Mouse (Mus musculus): ENCODE results near the gene Rsf1. TPM values are rescaled to one million over a fixed set of nuclear protein-coding genes. Genes with fewer than 3 reads are reported as not detected.

Gene Rsf1
- total RNA-seq, 2 experiments from 2014 or later = 23.0 to 28.6 TPM

DNA sequence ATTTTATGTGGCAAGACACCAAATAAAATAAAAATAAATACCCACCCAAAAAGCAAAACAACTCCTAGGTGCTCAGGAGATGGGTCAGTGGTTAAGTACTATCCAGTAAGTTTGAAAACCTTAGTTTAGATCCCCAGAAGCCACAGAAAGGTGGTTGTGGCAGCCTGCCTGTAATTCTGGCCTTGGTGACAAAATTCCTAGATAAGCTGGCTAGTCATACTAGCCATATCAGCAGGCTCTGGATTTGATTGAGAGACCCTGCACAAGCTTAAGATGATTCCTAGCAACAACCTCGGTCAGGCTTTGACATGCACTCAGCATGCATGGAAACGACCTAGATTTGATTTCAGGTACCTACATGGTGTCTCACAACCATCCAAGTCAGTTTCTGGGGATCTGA is 49.7 kb downstream of the Rsf1 start:
- ATAC-seq (ENCODE audit: poor library complexity, severe bottlenecking) = no peak

DNA sequence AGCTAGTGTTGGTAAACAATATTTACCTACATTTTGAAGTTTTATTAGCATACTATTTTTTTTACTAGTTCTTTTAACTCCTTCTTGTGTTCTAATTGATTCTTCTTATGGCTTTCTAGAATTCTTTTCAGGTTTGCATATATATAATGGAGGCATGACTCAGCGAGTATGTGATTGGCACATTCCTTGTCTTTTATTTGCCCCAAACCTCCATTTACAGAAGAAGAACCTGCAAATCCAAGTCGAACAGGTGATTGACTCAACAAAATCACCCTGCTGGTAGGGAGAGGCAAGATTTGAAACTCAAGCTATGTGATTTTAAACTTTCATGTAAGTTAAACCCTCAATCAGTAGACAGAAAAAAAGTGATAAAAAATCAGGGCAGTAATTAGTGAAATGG is 51.6 kb downstream of the Rsf1 start:
- no peak for ATAC-seq (ENCODE audit: poor library complexity, severe bottlenecking)

DNA sequence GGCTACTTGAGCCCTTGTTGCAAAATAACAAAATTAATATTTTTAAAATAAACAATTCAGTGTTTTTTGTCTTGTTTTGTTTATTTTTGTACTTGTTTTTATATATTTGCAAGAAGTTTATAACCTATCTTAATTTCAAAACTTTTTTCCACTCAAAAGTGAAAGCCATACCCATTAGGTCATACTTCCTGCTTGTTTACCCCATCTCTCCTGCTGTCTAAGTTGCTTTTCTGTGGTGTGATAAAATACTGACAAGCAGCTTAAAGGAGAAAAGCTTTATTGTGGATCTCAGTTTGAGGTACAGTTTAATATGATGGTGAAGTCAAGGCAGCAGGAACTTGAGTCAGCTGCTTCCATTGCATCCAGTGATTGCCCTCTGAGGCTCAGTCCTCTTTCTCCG is 53.2 kb downstream of the Rsf1 start:
- peak; percentile 30; the same call in 1 of the 2 replicates for ATAC-seq (ENCODE audit: poor library complexity, severe bottlenecking)

DNA sequence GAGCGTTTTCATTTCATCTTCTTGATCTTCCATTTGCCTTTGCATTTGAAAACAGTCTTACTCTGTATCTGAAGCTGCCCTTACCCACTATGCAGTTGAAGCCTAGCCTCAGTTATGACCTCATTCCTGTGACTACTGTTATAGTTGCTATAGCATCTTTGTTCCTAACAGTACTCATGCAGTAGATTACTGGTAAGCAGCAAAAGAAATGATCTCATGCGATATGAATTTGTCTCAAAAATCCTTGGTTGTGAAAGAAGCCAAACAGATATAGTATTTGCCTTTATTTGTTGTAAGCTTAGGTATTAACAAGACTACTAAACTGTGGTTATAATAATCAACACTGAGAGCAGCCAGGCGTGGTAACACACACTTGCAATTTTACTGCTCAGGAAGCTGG is 65.4 kb downstream of the Rsf1 start:
- no peak for ATAC-seq (ENCODE audit: poor library complexity, severe bottlenecking)

DNA sequence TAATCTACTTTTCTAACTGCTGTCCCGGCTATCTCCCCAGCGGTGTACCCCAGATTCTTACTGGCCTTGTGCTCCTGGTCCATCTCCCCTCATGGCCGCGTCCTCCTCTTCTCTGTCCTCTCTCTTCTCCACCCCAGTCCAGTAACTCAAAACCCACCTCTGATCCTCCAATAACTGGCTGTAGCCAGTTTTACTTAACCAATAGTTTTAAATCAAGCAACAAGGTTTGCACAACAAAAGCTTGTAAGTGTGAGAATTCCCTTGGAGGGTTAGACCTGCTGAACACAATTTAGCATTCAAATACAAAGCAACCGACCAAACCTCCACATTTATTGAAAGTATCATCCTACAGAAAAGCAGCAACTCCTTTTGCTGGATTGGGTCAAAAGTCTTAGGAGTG is 68.0 kb downstream of the Rsf1 start:
- ATAC-seq (ENCODE audit: poor library complexity, severe bottlenecking) = no peak

DNA sequence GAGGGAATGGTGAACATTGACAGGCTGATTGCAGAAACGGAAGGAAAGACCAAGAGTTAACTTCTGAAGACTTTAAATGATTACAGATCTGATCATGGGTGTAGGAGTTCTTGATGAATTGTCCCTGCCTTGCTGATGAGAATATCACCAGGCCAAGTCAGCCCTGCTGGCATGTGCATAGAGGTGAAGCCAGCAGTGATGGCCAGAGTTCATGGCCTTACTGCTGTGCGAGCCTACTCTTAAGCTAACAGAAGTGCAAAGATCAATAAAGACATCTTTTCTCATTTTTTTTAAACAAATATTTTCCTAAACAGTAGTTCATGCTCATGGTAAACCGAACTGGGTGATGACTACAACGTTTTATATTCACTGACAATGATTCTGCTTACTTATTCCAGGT is 71.0 kb downstream of the Rsf1 start:
- ATAC-seq (ENCODE audit: poor library complexity, severe bottlenecking) = no peak

DNA sequence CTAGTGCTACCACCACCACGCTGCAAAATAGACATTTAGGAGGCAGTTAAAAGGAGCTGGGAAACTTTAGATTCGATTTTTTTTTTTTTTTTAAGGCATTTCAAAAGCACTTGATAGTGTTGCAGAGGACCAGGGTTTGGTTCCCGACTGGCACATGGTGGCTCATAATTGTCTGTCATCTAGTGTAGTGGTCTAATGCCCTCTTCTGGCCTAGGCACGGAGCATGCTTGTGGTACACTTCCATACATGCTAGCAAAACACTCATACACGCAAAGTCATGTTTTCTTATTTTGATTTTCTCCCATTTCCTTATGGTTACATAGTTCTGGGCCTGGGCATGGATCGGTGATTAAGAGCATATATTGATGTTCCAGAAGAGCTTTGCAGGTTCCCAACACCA is 76.5 kb downstream of the Rsf1 start:
- ATAC-seq (ENCODE audit: poor library complexity, severe bottlenecking) = no peak

DNA sequence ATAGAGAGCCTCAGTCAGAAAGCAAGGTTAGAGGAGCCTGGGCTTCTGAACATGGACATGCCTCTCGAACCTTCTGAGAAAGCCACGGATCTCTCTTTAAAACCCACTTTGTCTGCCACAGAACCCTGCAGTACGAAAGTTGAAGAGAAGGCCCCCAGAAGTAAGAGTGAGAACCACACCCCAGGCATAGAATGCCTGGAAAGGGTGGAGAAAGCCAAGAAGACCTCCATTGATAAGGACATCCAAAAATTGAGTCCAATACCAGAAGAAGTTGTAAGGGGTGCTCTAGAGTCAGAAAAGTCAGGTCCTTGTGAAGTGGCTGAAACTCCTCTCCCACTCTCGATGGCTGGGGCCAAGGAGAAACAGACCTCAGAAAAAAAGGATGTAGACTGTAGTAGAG is 81.9 kb downstream of the Rsf1 start:
- no peak for ATAC-seq (ENCODE audit: poor library complexity, severe bottlenecking)

DNA sequence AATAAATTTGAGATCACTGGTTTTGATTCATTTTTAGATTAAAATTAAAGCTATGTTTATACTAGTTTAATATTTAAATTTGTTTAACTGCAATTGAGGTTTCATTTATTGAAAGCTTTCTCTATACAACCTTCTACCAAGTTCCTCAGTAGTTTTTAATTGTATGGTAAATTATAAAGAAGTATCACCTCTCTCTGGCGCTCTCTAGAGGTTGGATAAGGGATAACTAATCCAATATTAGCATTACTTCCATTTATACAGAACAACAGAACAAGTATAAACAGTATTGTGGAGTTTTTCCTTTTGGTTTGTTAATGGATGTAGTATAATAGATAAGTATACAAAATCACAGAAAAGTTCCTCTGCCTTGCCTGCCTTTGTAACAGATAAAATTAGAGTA is 99.5 kb downstream of the Rsf1 start:
- ATAC-seq (ENCODE audit: poor library complexity, severe bottlenecking) = peak; percentile 49; the same call in 1 of the 2 replicates

DNA sequence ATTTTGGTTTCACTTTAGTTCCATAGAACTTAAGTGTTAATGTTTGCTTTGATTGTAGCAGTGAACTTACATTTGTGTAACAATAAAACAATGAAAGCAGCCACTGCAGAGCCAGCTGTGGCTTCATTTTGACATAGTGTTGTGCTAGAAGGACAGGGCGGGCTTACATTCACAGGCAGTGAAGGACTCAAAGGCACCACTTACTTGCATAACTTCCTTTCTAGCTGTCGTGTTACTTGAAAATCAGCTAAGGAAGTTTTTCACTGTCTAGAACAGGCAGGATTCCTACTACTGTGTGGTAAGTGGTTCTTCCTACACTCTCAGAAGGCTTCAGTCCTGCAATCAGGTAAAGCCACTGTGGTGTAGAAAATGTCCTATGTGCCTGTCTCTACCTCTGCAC is 108.1 kb downstream of the Rsf1 start:
- ATAC-seq (ENCODE audit: poor library complexity, severe bottlenecking) = peak; percentile 59

DNA sequence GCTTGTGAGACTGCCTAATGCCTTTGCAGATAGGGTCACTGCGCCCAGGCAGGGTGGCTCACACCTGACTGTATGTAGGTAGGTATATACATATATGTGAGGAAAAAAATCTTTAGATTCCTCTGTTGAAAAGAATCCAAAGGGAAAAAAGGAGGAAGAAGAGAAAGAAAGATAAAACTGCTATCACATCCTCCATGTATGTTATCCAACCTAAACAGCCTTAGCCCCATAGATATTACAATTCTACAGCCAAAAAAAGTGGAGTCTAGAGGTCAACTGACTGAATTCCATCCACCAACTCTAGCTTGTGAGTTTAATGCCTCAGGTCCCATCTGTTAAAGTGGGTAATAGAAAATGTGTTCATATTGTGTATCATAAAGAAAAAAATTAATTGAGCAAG is 115.8 kb downstream of the Rsf1 start:
- ATAC-seq (ENCODE audit: poor library complexity, severe bottlenecking) = no peak

DNA sequence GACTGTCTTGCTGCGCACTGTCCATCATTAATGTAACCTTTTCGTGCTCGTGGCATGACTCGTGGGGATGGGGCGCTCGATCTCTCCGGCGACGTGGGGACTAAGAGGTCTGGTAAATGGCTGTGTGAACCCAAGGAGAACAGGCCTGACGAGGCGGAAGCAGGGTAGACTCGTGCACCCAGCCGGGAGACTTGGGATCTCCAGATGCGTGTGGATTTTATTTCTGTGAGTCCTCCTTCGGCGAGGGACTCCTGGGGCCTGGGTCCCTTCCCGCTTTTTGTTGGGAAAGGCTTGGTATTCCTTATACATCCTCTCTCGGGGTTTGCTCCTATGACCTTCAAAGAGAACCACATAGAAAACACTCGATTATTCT is 116.4 kb downstream of the Rsf1 start:
- peak; percentile 32 for ATAC-seq (ENCODE audit: poor library complexity, severe bottlenecking)

DNA sequence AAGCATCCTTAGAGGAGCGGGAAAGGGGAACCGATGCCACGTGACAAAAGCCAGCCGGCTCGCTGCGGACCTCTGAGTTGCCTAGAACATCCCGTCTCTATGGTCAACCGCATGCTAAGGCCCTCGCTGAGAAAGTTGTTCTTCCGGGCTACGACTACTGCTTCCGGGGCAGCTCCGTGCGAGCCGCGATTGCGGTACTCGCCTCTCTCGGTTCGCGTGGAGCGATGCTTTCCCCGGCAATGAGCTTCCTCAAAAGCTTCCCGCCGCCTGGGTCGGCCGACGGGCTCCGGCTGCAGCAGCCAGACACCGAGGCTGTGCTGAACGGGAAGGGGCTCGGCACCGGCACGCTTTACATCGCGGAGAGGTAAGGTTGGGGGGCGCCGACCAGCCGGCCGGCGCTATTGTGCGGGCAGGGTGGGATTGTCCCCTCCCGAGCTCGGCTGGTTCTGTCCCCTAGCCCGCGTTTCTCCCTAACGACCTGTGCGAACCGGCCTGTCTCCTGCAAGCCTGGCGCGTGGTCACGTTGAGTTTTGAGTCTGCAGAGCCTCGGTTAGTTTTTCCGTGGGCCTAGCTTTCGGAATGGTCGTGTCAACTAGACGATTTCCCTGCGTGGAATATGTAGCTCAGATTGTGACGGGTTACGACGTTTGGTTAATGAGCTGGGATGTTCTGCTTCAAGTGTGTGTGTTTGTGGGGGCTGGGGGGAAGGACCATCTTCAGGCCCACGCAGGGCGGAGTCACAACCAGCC is 117.0 kb downstream of the Rsf1 start, which contains the start of gene Clns1a:
TSS of gene Clns1a (plus strand) at position 129 of the 749 bp plus-strand sequence.
- peak; percentile 98 for ATAC-seq (ENCODE audit: poor library complexity, severe bottlenecking)

DNA sequence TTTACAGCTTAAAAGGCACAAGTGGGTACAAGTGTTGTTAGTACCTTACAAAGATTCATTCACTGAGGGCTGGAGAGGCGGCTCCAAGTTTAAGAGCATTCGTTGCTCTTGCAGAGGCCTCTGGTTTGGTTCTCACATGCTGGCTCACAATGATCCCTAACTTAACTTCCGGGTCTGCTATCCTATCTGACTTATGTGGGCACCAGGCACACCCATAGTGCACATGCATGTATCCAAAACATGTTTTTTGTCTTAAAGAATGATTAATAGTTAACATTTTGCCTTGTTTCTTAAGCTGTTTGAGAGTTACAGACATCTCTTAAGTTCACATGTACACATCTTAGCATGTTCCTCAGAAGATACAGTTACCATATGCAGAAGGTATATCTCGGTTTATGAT is 120.5 kb downstream of the Rsf1 start:
- ATAC-seq (ENCODE audit: poor library complexity, severe bottlenecking) = no peak

DNA sequence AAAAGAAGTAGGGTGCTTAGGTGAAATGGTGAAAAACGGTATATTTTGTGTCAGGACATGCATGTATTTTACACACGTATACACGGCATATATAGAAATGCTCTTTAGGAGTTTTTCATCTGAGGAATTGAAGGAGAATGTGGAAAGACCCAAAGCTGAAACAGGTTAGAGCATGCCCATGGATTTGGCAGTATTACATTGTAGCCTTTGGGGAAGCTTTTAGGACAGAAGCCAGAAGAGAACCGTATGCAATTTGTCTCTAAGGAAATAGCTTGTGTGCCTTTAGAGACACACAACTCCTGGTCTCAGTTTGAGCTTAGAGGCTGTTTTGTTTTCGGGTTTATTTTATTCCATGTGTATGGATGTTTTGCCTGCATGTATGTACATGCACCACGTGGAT is 121.4 kb downstream of the Rsf1 start:
- ATAC-seq (ENCODE audit: poor library complexity, severe bottlenecking) = no peak

DNA sequence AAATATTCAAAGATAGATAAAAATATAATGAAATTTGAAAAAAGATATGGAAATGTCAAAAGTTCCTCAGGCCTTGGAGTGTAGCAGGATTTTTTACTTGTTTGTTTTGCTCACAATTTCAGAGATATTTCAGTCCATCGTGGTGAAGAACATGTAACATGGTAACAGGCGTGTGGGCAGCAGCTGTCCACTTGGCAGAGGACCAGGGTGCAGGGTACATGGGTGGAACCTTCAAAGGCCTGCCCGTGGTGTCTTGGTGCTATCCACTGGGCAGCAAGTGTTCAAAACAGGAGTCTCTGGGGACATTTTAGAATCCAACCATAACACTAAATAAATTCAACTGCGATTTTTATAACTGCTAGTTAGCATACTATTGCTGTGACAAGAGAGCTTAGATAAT is 127.4 kb downstream of the Rsf1 start:
- ATAC-seq (ENCODE audit: poor library complexity, severe bottlenecking) = no peak

DNA sequence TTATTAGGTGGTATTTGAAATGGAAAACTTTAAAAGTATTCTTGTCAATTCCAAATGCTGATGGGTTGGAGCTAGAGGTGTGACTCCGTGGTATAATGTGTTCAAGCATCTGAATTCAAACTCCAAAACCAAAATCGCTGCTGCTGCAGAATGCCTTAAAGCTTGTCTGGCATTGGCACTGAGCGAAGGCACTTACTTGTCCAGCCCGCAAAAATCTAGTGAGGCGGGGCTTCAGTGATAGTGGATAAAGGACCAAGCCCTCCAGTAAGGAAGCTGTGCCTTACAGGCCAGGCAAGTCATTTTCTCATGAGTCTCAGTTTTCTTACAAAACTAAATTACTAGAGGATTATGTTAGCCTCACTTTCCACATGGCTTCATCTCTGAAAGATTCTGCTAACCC is 128.1 kb downstream of the Rsf1 start:
- ATAC-seq (ENCODE audit: poor library complexity, severe bottlenecking) = no peak

DNA sequence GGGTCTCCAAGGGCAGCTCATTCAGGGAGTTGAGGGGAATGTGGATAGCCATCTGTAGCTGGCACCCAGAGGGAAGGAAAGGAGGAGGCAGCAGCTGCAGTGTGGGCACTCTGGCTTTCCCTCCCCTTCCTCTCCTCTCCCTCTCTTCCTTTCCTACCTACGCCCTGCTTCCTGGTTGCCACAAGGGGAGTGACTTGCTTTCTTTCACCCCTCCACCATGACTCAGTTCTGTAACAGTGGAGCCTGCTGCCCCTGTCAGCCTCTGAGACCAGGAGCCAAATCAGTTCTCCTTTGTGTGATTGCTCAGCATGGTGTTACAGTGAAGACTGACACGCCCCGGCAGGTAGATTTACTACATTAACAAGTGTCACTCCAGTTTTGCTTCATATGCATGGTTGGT is 129.5 kb downstream of the Rsf1 start:
- peak; percentile 52 for ATAC-seq (ENCODE audit: poor library complexity, severe bottlenecking)

DNA sequence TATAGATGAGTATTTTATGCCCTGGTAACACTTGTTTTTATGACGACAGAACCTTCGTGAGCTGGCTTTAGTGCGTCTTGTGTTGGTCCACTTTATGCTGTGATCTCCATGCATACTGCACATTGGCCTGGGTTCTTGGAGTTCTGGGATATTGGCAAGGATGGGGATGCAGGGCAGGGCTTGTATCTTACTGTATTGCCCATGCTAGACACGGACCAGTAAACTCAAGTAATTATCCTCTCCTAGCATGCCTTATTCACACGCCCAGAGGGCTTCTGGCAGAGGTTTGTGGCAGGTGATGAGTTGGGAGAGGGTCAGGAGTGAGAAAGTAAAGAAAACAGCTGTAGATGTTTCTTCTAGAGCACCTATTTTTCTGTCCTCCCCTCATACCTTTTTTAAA is 135.0 kb downstream of the Rsf1 start:
- ATAC-seq (ENCODE audit: poor library complexity, severe bottlenecking) = no peak

DNA sequence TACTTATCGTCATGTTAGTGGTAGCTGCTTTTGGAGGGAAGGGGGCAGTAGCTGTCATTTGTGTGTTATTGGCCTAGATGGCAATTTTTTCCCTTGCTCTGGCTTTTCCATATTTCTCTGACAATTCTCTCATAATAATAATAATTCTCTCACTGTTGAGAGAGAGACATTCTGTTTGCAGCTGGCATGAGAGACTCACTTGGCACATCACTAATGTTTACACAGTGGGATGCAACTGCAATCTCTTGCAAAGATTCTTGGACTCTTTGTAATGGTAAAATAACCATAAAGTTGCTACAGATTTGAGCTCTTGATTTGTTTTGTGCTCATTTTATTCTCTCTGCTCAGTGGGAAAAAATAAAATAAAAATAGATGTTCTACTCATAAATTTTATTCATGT is 137.6 kb downstream of the Rsf1 start:
- no peak for ATAC-seq (ENCODE audit: poor library complexity, severe bottlenecking)

DNA sequence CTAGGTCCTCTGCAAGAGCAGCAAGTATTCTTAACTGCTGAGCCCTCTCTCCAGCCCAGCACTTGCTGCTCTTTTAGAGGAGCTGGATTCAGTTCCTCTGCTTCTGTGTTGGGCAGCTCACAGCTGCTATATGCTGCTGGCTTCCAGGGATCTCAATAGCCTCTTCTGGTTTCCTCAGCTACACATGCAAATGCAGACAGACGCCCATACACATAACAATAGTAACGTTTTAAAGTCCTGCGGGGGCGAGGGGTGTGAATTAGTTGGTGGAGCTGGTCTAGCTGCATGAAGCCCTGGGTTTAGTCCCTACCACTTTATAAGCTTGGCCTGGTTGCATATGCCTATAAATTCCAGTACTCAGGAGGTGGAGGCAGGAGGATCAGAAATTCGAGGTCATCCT is 139.4 kb downstream of the Rsf1 start:
- no peak for ATAC-seq (ENCODE audit: poor library complexity, severe bottlenecking)

DNA sequence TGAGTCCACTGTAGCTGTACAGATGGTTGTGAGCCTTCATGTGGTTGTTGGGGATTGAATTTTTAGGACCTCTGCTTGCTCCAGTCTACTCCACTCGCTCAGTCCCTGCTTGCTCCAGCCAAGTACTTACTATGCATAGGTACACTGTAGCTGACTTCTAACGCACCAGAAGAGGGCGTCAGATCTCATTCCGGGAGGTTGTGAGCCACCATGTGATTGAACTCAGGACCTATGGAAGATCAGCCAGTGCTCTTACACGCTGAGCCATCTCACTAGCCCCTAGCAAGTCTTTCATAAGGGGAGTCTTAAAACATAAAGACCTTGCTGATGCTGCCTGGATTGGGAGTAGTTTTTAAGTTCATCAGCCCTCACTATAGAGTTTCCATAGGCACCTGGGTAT is 140.4 kb downstream of the Rsf1 start:
- no peak for ATAC-seq (ENCODE audit: poor library complexity, severe bottlenecking)

DNA sequence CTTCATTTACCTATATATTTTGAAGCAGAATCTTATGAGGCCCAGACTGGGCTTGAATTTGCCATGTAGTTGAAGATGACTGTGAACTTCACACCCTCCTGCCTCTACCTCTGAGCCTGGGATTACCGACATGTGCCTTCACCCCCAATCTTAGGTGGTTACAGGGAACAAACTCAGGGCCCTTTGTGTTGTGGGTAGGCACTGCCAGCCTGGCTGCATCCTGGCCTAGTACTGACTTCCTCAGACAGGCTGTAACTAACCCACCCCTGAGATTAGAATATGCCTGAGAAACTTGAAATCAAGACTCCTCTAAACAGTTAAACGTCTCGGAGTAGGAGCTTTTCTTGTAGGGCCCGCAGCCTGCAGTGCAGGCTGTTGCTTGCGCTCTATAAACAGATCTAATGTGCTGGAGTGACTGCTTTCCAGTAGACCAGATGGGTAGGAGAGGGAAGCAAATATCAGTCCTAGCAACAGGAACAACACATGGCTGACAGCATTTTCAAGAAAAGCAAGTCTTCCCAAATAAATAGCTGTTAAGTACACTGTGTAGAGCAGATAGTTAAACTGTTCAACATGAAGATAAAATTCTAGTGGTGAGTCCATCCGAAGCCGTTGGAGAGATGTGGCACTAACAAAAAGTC is 142.7 kb downstream of the Rsf1 start:
- no peak for ATAC-seq (ENCODE audit: poor library complexity, severe bottlenecking)
